Mouse (Mus musculus) cerebellum, postnatal 10 days (tissue): Measurements from ENCODE around the gene Prex1.
"Not testable (repeated sequence)": the region's sequence is repeated elsewhere in the genome, so short reads cannot be mapped to it uniquely, and the experiment has no call there.

Source experiments
- DNase-seq, 2 experiments: peaks; one replicate each; pipeline ENCODE4 v3.0.0; 2021; ENCODE audit warnings: mixed read lengths in 2 of 2

The Prex1 gene

DNA sequence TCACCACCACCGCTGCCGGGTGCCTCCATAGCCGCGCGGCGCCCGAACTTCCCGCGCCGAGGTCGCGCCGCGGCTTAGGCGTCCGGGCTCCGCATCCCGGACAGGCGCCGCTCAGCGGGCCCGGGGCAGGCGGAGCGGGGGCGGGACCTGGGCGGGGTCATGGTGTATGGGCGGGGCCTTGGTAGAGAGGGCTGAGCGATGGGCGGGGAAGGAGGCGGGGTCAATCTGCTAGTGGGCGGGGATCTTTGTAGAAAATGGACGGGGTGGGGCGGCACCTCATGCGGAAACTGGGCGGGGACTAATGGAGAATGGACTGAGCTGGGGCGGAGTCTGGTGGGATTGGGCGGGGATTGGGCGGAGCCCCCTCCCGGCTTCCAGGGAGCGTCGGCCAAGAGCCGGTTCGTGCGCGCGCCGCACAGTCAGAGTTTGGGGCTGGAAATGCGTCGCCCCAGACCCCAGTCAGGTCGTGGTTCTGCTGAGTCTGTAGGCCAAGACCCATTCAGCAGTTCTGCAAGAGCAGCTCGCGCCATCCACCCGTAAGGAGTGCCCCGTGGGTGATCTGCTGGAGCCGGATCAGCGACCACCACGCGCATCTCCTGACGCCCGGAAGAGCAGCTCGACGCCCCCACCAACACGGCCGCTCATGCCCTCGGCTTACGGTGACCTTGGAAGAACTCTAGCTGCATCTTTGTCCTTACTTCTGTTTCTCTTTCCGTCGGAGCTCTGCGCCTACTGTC lies at the start of gene Prex1:
Gene Prex1, minus strand, starts transcription at position 143 of the 737 bp plus-strand sequence.
- DNase-seq: peak; percentile 100

DNA sequence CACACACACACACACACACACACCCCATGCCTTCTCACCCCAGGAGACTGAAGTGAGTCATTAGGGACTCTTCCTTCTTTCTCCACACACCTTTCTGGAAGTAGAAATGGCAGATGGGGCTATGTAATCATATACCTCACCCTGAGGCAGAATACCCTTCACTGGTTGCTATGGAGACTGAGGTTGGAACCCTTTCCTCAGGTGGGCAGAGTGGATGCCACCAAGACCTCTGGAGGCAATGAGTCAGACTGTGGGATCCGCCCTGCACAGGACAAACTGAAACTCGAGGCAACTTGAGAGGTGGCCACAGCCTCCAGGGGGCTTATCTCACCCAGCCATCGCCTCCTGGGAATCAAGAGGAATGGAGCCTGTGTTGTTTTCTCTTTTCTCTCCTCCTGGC lies 44.3 kb upstream of the Prex1 start:
- DNase-seq: no peak

DNA sequence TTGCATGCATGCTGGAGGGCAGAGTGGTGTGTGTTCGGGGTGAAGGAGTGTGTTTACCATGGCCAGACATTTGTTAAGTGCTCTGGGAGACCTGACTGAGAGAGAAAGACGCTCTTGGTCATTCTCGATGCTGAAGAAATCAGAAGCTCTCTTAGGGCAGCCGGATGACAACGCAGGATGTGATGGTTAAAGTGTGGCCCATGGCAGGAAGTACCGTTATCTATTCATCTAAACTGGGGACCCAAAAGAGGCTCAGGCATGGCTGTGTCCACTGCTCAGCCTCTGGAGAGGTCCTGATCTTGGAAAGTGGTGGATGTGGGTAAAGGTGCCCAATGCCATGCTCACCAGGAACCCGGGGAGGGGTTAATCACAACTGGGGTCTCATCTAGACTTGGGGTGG lies 41.1 kb upstream of the Prex1 start:
- DNase-seq: no peak

DNA sequence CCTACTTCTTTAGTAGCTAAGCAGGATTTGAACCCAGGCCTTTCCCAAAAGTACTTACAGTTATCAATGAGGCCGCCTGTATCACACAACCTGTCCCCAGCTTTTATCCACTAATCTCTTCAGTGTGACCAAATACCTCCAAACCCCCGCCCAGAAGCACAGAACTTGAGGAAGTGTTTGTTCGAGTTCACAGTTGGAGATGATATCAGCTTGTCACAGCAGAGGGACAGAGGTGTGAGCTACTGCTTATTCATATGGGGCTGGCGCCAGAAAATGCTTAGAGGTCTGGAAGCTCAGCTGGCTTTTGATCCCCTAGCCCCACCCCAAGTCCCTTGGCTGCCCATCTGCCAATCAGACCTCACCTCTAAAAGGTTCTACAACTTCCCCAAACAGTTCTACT lies 40.6 kb upstream of the Prex1 start:
- no peak for DNase-seq

DNA sequence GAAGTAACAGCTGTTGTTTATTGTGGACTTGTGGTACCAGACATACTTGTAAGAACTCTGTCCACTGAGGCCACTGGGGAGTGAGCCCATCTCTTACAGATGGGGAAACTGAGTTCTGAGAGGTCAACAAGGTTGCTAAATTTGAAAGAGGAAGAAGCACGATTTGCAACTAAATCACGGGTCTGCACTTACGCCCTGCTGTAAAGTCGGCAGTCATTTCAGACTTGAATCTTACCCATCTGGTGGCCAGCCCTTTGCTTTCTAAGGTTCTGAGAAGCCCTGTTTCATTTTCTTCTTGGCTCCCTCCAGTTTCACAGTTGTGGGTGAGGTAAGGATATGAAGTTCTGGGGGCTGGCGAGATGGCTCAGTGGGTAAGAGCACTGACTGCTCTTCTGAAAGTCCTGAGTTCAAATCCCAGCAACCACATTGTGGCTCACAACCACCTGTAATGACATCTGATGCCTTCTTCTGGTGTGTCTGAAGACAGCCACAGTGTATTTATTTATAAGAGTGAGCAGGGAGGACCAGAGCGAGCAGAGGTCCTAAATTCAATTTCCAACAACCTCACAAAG lies 37.1 kb upstream of the Prex1 start:
- no peak for DNase-seq

DNA sequence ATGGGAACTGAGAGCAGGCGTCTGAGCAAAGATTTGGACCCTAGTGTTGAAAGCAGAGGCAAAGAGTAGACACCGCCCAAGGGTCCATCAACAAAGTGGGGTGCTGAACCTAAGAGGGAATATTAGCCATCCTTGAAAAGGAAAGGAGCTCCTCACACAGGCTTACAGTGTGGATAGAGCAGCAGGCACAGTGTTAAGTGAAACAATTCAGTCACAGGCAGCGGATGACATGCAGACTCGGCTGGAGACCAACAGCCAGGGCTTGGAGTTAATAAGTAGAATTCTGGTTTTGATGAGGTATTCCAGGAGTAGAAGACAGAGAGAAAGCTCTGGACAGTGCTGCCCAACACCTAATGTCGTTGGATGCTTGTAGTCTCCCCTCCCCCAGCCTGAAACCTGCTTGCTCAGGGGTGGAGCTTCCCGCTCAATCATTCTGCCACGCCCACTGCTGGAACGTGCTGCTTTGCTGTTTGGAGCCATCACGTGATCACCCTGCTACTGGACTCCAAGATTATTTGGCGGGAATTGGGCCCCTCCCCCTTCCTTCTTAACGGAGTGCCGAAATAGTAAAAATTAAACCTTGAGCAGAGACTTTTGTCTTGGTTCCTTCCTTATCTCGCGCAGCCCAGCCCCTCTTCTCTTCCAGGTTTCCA lies 32.8 kb upstream of the Prex1 start:
- DNase-seq: not testable (repeated sequence)

DNA sequence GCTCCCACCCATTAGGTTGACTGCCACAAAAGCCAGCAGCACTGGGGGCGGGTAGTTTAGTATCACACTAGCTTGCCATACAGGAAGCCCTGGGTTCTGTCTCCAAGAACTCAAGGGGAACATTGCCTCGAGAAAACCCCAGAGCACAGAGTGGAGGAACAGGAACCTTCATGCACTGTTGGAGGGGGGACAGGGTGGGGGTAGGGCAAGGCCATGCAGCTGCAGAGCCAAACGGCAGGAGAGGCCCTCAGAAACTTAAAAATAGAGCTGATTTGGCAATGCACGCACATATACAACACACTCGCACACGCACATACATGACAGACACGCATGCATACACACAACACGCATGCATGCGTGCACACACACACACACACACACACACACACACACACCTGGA lies 32.2 kb upstream of the Prex1 start:
- DNase-seq: no peak

DNA sequence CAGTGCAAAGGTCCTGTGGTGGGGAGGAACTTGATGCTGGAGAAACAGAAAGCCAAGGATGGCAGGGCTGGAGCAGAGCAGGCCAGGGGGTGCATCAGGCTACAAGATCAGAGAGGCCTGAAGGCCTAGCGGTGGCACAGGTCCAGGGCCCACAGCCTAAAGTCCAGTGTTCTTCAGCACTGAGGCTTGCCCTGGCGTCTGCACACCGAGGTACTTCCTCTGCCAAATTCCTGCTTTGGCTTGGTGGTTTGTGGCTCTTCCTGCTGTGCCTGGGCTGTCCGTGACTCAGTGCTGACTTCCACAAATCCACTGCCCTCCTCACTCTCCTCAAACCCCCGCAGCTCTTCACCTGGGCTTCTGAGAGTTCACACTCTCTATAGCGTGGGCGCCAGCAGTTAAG lies 30.8 kb upstream of the Prex1 start:
- DNase-seq: peak; percentile 51 to 76

DNA sequence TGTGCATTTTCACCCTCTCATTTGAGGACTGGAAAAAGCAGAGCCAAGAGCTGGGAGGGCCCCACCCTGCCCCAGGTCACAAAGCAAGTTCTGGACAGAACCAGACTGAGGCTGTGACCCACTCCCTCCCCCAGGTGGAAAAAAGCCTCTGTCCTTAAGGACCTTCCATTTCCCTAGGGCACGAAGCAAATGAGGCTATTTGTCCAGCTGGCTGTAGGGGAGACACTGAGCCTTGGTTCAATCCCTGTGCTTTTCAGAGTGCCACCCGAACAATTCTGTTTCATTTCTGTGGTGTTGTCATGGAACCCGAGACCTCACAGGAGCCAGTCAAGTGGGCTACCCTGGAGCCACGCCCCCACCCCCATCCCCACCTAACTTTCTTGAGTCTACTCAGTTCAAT lies 29.9 kb upstream of the Prex1 start:
- no peak for DNase-seq

DNA sequence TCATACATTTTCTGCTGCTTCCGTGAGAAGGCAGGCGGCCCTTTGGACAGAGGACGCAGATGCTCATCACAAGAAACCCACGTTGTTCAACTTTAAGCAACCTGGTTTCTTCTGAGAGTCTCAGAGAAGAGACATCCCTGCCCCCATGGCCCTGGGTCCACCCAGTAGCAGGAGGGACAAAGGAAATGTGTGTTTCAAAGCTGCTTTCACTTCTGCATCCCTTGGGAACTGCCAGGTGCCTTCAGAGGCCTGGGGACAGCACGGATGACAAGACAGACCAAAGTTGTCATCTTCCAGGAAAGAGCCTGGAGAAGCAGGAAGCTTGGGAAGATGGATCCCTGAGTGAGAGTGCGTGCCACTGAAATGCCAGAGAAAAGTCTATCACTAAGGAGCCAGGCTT lies 27.8 kb upstream of the Prex1 start:
- DNase-seq: no peak

DNA sequence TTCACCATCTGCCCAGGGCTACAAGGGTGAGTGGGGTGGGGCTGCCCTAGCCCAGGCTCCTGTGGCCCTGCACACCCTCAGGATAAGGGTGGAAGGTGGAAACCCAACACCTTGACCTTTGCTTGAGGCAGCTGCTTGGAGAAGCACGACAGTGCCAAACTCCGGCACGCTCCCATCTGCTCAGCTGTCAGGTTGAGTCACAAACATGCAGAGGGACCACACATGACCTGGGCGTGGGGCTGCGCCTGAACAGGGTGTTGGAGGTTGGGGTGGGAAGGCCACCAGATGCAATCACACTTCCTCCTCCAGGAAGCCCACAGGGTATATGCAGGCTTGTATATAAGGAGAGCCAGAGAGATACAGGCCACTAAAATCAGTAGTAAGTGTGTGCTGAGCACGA lies 26.8 kb upstream of the Prex1 start:
- peak; percentile 37 to 40 for DNase-seq

DNA sequence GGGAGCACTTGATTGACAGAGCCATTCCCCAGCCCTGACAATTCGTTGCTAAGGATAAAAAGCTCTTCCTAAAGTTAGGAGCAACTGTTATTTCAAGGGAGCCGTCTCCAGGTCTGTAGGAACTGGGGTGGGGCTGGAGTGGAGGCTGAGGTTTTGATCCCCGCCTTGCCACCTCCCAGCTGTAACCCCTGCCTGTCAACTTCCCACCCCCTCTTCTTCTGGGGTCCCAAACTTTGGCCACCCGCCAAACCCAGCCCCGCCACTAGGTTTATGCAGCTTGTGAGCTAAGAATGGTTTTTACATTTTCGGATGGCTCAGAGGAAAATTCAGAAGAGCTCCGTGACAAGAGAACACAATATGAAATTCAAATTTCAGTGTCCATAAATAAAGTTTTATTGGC lies 23.7 kb upstream of the Prex1 start:
- no peak for DNase-seq

DNA sequence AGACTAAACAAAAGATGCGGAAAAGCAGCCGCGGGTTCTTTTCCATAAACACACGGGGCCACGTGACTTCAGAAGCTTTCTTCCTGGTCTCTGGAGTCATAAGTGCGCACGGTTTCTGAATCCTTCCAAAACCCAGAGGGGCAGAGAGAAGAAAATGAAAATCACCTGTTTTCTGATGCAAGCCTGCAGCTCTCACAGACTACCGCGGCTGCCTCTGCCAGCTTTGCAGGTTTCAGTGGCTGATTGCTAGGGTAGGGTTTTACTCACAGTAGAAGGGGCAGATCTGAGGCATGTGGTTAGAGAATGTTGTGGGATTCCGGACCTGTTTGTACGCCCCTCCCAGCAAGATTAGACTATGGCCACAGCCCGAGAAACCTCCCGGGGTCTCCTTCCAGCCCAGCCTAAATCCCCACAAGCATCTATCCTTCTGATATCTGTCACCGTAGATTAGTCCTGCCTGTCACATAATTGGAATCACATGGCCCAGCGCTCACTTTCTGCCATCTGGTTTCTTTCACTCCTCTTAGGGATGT lies 21.9 kb upstream of the Prex1 start:
- DNase-seq: no peak

DNA sequence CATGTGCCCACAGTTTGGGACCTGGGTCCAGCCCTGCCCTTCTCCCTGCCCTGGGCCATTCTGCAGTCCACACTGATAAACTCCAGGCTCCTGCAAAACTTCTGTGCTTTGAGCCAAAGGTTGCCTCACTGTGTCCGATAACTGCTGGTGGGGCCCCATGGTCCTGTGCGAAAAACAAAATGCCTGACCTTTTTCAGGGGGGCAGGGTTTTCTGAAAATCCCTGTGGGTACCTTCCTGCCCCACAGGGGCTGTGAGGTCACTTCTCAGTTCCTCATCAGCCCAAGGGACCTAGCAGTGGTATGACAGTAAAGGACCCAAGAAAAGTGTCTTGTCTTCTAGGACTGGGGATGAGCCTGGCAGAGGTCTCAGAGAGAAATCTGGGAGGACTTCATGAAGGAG lies 19.2 kb upstream of the Prex1 start:
- DNase-seq: no peak

DNA sequence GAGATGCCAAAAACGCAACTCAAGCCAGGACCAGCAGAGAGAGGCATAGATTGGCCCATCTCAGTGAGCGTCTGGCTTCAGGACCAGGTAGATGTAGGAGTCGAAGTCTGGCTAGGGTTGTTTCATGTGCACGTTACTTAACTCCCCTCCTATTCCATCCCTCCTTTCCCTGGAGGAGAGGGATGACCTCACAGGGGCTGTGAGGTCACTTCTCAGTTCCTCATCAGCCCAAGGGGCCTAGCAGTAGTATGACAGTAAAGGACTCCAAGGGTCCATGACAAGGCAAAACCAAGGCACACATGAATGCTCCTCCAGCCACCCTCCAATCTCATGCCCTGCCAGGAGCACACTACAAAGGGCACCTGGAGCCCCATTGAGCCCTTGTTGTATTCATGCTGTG lies 18.5 kb upstream of the Prex1 start:
- DNase-seq: no peak

DNA sequence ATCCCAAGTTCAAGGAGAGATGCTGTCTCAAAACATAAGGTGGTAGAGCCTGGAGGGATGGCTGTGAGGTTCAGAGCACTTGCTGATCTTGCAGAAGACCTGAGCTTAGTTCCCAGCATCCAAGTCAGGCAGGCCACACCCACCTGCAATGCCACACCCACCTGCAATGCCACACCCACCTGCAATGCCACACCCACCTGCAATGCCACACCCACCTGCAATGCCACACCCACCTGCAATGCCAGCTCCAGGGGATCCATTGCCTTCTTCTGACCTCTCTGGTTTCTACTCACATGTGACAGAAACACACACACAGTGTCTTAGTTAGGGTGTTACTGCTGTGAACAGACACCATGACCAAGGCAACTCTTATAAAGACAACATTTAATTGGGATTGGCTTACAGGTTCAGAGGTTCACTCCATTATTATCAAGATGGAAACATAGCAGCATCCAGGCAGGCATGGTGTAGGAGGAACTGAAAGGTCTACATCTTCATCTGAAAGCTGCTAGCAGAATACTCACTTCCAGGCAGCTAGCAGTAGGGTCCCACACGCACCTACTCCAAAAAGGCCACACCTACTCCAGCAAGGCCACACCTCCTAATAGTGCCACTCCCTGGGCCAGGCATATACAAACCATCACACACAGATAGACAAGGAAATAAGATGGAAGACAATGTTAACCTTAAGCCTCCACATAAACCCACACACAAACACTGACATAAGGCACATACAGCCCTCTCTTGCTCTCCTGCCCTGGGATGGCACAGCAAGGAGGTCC lies 17.7 kb upstream of the Prex1 start:
- not testable (repeated sequence) for DNase-seq

DNA sequence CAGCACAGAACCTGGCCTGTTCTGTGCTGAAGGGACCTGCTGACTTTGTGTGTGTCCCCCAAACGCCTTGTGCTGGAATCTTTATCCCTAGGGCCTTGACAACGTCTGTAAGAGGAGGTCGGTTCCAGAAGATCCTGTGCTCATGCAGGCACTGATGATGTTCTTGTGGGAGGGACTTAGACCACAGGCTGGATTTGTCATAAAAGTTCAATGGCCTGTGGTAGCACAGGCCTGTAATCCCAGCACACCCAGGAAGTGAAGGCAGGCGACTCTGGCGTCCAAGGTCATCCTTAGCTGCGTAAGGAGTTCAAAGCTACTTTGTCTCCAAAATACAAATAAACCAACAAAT lies 16.9 kb upstream of the Prex1 start:
- DNase-seq: no peak

DNA sequence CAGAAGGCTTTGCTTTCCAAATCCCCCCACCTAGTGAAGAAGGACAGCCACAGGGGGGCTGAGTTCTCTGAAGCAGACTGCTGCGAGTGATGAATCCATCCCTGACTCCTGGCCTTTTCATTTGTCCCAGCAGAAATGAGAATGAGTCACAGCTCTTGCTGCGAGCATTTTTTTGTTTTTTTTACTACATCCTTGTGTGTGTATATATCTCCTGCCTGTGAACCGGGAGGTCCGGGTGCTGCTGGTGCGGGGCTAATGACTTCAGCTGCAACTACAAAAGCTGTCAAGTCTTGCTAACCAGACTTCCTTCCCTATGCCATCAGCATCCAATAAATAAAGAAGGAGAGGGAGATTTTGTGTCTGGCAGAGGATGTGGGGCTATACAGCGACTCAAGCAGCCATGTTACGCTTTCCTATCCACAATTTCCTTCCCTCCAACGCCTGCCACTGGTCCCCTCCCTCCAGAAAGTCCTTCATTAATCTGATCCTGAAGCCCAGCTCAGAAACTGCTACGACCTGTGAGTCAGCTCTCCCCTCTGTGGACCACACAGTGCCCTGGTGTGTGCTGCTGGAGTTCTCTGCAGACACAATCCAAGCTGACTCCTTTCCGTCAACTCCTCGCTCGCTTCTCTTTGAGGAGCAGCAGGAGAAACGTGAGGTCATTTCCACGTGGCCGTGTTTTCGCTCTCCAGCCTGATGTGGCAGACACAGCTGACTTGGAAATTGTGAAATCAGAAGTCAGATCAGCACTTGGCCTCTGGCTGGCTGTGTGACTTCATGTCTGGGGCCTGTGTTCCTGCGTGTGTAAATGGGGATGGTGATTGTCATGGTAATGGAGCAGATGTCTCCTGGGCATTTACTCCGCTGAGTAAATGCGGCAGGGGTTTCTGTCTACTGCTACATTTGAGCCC lies 16.3 kb upstream of the Prex1 start:
- no peak for DNase-seq

DNA sequence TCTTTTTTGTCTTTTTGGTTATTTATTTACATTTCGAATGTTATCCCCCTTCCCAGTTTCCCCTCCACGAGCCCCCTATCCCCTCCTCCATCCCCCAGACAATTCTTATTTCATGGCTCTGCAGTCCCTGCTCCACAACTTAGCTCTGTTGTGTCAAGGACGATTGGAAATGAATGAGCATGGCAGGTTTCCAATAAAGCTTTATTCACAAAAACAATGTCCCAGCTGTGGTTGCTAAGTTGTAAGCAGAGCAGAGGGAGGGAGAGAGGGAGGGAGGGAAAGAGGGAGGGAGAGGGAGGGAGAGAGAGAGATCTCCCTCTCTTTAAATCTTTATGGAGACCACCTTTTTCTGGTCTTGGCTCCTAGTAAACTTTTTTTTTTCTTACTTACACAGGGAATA lies 15.4 kb upstream of the Prex1 start:
- no peak for DNase-seq

DNA sequence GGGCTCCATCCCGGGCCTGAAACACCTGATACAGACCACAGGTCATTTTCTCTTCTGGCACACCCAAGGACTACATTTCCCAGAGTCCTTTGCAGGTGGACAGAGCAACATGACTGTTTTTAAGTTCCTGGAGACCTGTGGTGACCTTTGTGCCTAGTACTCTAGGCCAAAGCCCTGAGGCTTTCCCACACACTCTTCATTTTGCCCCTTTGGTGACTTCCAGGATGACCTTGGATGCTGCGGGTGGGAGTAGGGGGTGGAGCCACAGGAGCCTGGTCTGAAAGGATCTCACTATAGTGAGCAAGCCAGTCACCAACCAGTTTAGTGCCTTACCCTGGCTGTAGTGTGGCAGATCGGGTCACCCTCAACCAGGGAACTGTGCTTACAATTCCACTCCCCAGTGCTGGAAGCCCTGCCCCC lies 14.6 kb upstream of the Prex1 start:
- DNase-seq: no peak

DNA sequence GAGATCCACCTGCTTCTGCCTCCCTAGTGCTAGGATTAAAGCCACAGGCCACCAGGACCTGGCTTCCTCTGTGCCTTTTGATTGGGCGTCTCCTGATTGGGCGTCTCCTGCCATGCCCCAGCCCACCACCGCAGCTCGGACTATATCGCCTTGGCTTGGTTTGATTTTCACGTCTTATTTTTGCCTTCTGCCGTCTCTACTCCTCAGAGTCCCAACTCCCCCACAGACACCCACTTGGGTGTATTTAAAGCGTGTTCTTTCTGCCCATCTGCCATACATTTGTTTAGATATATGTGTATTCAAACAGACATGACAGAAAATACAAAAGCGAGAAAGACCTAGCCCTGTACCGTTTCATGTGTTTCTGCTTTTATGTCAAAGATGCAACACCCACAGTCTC lies 14.2 kb upstream of the Prex1 start:
- no peak for DNase-seq

DNA sequence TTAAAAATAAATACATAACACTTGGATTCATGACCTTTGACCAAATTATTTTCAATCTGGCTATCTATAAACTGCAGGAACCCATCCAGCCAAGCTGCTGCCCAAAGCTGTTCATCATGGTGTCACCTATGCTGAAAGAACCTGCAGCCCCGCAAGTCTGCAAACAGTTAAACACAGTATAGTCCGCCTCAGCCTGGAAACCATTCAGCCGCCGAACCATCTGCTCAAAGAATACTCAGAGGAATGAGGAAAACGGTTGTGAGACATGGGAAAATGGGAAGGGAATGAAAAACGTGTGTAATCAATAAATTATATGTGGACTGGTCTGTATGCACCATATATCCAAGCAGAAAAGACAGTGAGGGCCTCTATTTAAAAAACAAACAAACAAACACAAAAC lies 13.3 kb upstream of the Prex1 start:
- peak; percentile 61 to 62 for DNase-seq
